Mouse (Mus musculus): ENCODE results near the gene Ndufb6. TPM values are rescaled to one million over a fixed set of nuclear protein-coding genes. Genes with fewer than 3 reads are reported as not detected.

Gene Ndufb6
- polyA plus RNA-seq (2015; fragmentation: Nextera tagmentation; extraction: Ambion mirVana) = 348 and 373 TPM in 2 replicates

DNA sequence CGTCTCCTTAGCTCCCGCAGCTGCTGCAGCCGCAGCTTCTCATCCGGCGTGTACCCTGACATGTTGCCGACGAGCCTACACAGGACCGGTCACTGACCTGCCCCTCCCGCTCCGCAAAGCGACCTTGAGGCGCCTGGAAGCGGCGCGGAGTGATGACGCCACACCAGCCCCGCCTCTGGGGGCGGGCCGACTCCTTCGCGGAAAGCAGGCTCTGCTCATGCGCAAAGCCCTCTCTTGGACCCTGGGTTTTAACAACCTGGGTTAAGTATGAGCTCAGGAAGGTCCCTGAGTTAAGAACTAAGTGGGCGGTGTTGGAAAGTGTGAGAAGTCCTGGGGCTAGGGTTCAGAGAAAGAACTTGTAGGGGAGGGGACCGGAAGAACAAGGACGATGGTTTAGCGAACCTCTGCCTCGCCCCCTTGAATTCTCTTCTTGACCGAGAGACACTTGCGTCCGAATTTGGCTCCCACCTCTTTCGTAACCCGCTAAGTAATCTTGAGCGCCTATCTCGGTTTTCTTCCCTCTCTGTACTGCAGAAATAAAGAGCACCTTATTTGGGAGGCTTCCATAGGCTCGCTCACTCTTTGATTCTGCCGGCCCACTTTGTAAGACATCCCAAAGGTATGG, at the start of gene Ndufb6:
Gene Ndufb6 (minus strand): TSS at position 146 of the 625 bp plus-strand sequence.

DNA sequence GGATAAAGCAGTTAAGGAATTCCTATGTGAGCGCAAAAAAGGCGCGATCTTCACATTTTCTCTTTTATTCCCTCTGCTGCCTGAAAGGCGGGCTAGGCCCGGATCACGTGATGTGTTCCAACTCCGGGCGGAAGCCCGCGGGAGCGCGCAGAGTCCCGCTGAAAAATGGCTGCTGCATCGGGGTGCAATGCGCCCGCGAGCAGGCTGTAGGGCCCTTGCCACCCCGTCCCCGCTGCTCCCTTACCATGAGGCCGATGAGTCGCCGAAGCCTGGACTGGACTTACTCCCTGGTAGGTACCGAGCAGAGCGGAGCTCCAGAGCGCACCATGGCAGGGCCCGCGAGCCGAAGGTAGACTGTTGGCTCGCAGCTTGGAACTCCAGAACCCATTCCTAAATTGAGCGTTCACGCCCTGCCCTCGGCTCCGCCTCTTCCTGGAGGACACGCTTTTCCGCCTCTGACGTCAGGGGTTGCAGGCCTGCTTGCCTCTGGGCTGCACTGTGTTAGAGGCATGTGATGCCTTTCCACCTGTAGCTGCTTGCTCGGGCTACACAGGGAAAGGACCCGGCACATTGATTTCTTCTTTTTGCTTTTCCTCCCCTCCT, 9.7 kb downstream of the Ndufb6 start, which contains the start of the genes Smim27 and Topors:
Gene Smim27 (plus strand): TSS at position 150 of the 603 bp plus-strand sequence.
Gene Topors (minus strand): TSS at position 421 of the 603 bp plus-strand sequence.

DNA sequence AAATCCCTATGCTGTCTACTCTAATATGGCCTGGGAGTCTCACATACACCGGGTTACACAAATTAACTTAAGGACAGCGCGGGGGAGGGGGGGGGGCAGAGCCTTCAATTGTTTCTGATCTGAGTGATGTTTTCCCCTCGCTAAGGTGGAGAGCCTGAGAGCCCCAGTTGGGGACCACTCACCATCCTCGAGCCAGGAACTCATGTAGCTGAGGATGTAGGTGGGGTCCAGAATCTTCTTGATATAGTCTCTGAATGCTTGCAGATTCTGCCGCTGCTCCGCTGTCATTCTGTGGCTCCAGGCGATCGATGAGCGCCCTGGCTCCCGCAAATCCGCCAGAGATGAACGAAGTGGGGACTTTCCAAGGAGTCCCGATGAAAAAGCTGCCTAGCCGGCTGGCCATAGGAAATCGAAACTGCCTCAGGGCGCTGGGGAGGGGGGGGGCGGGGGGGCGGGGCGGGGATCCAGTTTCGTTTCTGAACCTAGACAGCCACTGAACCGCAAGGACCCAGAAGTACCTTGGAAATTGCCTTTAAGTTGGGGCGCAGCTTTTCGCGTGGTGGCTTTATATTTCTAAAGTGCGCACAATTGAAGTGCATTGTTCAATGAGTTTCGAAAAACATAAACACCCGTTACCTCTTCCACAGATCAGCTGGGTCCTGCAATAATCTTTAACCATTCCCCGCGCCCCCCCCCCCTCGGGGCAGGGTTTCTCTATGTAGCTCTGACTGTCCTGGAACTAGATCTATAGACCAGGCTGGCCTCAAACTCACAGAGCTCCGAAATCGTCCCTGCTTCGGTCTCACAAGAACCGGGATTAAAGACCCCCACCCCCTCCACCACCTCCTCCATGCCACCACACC, 39.6 kb downstream of the Ndufb6 start, which contains the start of gene Ddx58:
Gene Ddx58 (minus strand): TSS at position 420 of the 863 bp plus-strand sequence.

Other genes with a start within 250 kb of the Ndufb6 start
- gene Aco1, start 136.3 kb downstream of the Ndufb6 start, polyA plus RNA-seq (2015; fragmentation: Nextera tagmentation; extraction: Ambion mirVana) = 30.6 and 71.4 TPM in 2 replicates
- 9.4 and 18.5 TPM in 2 replicates for gene Ddx58, start 39.6 kb downstream of the Ndufb6 start, polyA plus RNA-seq (2015; fragmentation: Nextera tagmentation; extraction: Ambion mirVana)
- 110 and 154 TPM in 2 replicates for gene Smim27, start 9.8 kb downstream of the Ndufb6 start, polyA plus RNA-seq (2015; fragmentation: Nextera tagmentation; extraction: Ambion mirVana)
- gene Topors, start 9.6 kb downstream of the Ndufb6 start, polyA plus RNA-seq (2015; fragmentation: Nextera tagmentation; extraction: Ambion mirVana) = 23.3 and 31.3 TPM in 2 replicates
- 0.51 and 0.60 TPM in 2 replicates for gene Tmem215, start 192.8 kb upstream of the Ndufb6 start, polyA plus RNA-seq (2015; fragmentation: Nextera tagmentation; extraction: Ambion mirVana)